Mouse (Mus musculus) embryonic fibroblast, embryonic 13.5 days (primary cell): ENCODE results near the gene Eif4g3.

ENCODE experiments used
- CTCF ChIP-seq: IDR thresholded peaks from 2 replicates; pipeline ENCODE4 v1.5.1; 2011; ENCODE audit warnings: mild to moderate bottlenecking, control low read depth, low read length, moderate library complexity, borderline replicate concordance; ENCODE audit not compliant: insufficient read depth
- POLR2A ChIP-seq: IDR thresholded peaks from 2 replicates; pipeline ENCODE4 v1.6.1; 2011; ENCODE audit warnings: low read depth, mild to moderate bottlenecking, control low read depth, low read length, moderate library complexity

DNA sequence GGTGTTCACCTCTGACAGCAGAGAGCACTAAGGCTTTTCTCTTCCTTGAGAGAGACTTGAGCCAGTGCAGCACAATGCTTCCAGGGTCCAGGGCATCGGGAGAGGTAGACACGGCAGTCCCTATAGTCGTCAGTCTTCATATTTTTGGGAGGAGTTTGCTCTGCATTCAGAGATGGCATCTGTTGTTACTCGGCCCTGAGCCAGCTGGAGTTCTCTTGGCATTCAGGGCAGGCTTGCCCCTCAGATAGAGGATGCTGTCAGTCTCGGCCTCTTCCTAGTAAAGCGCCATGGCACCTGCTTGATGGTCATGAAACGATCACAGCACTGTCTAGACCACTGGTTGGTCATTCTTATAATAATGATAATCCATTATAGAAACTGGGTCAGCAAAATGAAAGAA lies 131.2 kb downstream of the Eif4g3 start:
- TF ChIP-seq CTCF = no peak
- TF ChIP-seq POLR2A = no peak
